ENCODE assay signal across 8 mouse cellular contexts in the genomic region with DNA sequence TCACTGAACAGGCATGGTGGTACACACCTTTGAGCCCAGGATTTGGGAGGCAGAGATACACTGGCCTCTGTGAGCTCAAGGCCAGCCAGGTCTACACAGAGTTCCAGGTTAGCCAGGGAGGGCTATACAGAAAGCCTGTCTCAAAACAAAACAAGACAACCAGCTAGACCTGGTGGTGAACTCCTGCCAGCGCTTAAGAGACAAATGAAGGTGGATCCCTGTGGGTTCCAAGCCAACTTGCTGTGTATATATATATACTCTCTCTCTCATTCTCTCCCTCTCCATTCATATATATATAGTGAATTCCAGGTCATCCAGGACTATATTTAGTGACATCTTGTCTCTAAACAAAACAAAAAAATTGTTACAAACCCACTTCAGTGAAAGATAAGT. TPM values are rescaled to one million over a fixed set of nuclear protein-coding genes. Genes with fewer than 3 reads are reported as not detected.
DNase-seq lines count a peak whose midpoint lies in the region; ATAC-seq and TF ChIP-seq lines count a peak whose summit lies in the region.

No protein-coding gene starts in this region.

- DNase-seq in heart, postnatal 0 days (ENCODE audit: low spot score), result no peak
- DNase-seq in heart, adult 18-20 months, result no peak
- peak; percentile 55 for DNase-seq in MEL (ENCODE audit: low read depth, low spot score)
- no peak for DNase-seq in hindbrain, embryonic 14.5 days (ENCODE audit: low spot score)
- DNase-seq in yolk sac, embryonic 10.5 days (ENCODE audit: low spot score), result no peak
- no peak for DNase-seq in layer of hippocampus, adult 9-10 months (ENCODE audit: low spot score)
- no peak for DNase-seq in testis, postnatal 14 days (ENCODE audit: low spot score)

- TF ChIP-seq EP300 in heart, postnatal 0 days (IDR thresholded peaks at IDR 0.05; ENCODE audit: low read depth), result no peak
- TF ChIP-seq EP300 in MEL (IDR thresholded peaks at IDR 0.05; ENCODE audit: low read depth in 1 of 2, low read length in 2 of 2), result no peak

- no peak for TF ChIP-seq POLR2A in MEL (IDR thresholded peaks at IDR 0.05; ENCODE audit: control insufficient read depth in 1 of 2, insufficient read depth in 1 of 2, low read depth in 1 of 2, low read length in 2 of 2, poor library complexity in 1 of 2)

- peak overlapping the region; percentile 81 for H3K4me3 ChIP-seq in heart, postnatal 0 days (ENCODE audit: low read depth, low read length)
- H3K4me3 ChIP-seq in MEL (ENCODE audit: control insufficient read depth in 1 of 2, insufficient read depth in 1 of 2, low read depth in 2 of 2, low read length in 2 of 2), result peak overlapping the region; percentile 71 to 78
- H3K4me3 ChIP-seq in hindbrain, embryonic 14.5 days (replicated peaks; ENCODE audit: low read length), result peak overlapping the region; percentile 67
- H3K4me3 ChIP-seq in midbrain, embryonic 13.5 days (replicated peaks), result peak overlapping the region; percentile 85

- TF ChIP-seq RAD21 in MEL (IDR thresholded peaks at IDR 0.05; ENCODE audit: low read depth, low read length), result no peak

- peaks cover 9% of the 10 kb centered on the region for H3K36me3 ChIP-seq in heart, postnatal 0 days (replicated peaks; ENCODE audit: control insufficient read depth, insufficient read depth, low read length)
- peaks cover 0 to 18% of the 10 kb centered on the region in 2 experiments; a peak in 3 of 4 replicates for H3K36me3 ChIP-seq in MEL (ENCODE audit: control insufficient read depth in 1 of 2, insufficient read depth in 2 of 2, low read length in 2 of 2)
- H3K36me3 ChIP-seq in hindbrain, embryonic 14.5 days (replicated peaks; ENCODE audit: control insufficient read depth, insufficient read depth), result peaks cover 33% of the 10 kb centered on the region
- peaks cover 38% of the 10 kb centered on the region for H3K36me3 ChIP-seq in midbrain, embryonic 13.5 days

- 36% methylated on average over 1 of the region's 1 CpGs for WGBS in heart, postnatal 0 days
- WGBS in hindbrain, embryonic 14.5 days, result 67% methylated on average over 1 of the region's 1 CpGs
- WGBS in midbrain, embryonic 13.5 days, result 66% methylated on average over 1 of the region's 1 CpGs

- TF ChIP-seq CTCF in heart, postnatal 0 days (IDR thresholded peaks at IDR 0.05; ENCODE audit: low read depth), result no peak
- TF ChIP-seq CTCF in MEL (IDR thresholded peaks at IDR 0.05 in 2 of 3, conservative IDR thresholded peaks at IDR 0.05 in 1 of 3; ENCODE audit: control insufficient read depth in 1 of 3, insufficient read depth in 1 of 3, low read depth in 2 of 3, low read length in 3 of 3, poor library complexity in 1 of 3, severe bottlenecking in 1 of 3), result no peak

- H3K9me3 ChIP-seq in heart, postnatal 0 days (replicated peaks; ENCODE audit: control insufficient read depth, low read length), result no peaks in the 10 kb centered on the region
- H3K9me3 ChIP-seq in MEL (replicated peaks; ENCODE audit: insufficient read depth, low read length), result no peaks in the 10 kb centered on the region
- no peaks in the 10 kb centered on the region for H3K9me3 ChIP-seq in hindbrain, embryonic 14.5 days (ENCODE audit: control insufficient read depth, low read length)
- no peaks in the 10 kb centered on the region for H3K9me3 ChIP-seq in midbrain, embryonic 13.5 days

- no peaks in the 10 kb centered on the region for H3K27me3 ChIP-seq in heart, postnatal 0 days (ENCODE audit: control insufficient read depth, insufficient read depth, low read length)
- no peaks in the 10 kb centered on the region for H3K27me3 ChIP-seq in MEL (ENCODE audit: control insufficient read depth in 1 of 2, insufficient read depth in 2 of 2, low read length in 2 of 2)
- H3K27me3 ChIP-seq in hindbrain, embryonic 14.5 days (ENCODE audit: control insufficient read depth, insufficient read depth, low read length), result no peaks in the 10 kb centered on the region
- no peaks in the 10 kb centered on the region for H3K27me3 ChIP-seq in midbrain, embryonic 13.5 days

- H3K79me2 ChIP-seq in MEL (ENCODE audit: control insufficient read depth, insufficient read depth, low read length, poor library complexity), result peaks cover 30% of the 10 kb centered on the region

- H3K4me1 ChIP-seq in heart, postnatal 0 days (ENCODE audit: control insufficient read depth, insufficient read depth), result peaks cover 18% of the 10 kb centered on the region
- H3K4me1 ChIP-seq in MEL (ENCODE audit: control insufficient read depth in 1 of 2, insufficient read depth in 2 of 2, low read length in 2 of 2), result peaks cover 7 to 17% of the 10 kb centered on the region in 2 experiments; a peak in 3 of 4 replicates
- peaks cover 21% of the 10 kb centered on the region; the same call in 1 of the 2 replicates for H3K4me1 ChIP-seq in hindbrain, embryonic 14.5 days (replicated peaks; ENCODE audit: control insufficient read depth, insufficient read depth, low read length)
- peaks cover 38% of the 10 kb centered on the region for H3K4me1 ChIP-seq in midbrain, embryonic 13.5 days (replicated peaks)

- H3K9ac ChIP-seq in heart, postnatal 0 days (replicated peaks; ENCODE audit: low read depth, low read length), result peak overlapping the region; percentile 82
- H3K9ac ChIP-seq in MEL (ENCODE audit: control insufficient read depth, low read depth, low read length, poor library complexity, severe bottlenecking), result peak overlapping the region; percentile 86
- peak overlapping the region; percentile 75 for H3K9ac ChIP-seq in hindbrain, embryonic 14.5 days
- H3K9ac ChIP-seq in midbrain, embryonic 13.5 days (replicated peaks), result peak overlapping the region; percentile 82

- H3K4me2 ChIP-seq in heart, postnatal 0 days (ENCODE audit: low read depth, low read length), result peak overlapping the region; percentile 67
- peak overlapping the region; percentile 64 for H3K4me2 ChIP-seq in hindbrain, embryonic 14.5 days (replicated peaks)
- H3K4me2 ChIP-seq in midbrain, embryonic 13.5 days (replicated peaks), result peak overlapping the region; percentile 72

- ATAC-seq in heart, postnatal 0 days (ENCODE audit: insufficient read depth, low read depth), result no peak
- ATAC-seq in hindbrain, embryonic 14.5 days (ENCODE audit: low FRiP score), result no peak
- ATAC-seq in midbrain, embryonic 13.5 days, result no peak

- H3K27ac ChIP-seq in heart, postnatal 0 days (ENCODE audit: low read depth), result peak overlapping the region; percentile 85
- peak overlapping the region; percentile 79 for H3K27ac ChIP-seq in MEL (ENCODE audit: control insufficient read depth, low read depth, low read length)
- no peak overlapping the region for H3K27ac ChIP-seq in hindbrain, embryonic 14.5 days
- no peak overlapping the region for H3K27ac ChIP-seq in midbrain, embryonic 13.5 days

RNA-seq across cellular contexts. Expression of a gene that starts 0.8 kb away (rescaled TPM):
- 10.6 and 28.9 TPM in 2 replicates for total RNA-seq in heart, postnatal 0 days (2014; rRNA removed; ENCODE audit: low replicate concordance)
- 11.4 and 14.1 TPM in 2 replicates for polyA plus RNA-seq in heart, postnatal 0 days (2015; fragmentation: Nextera tagmentation; extraction: Ambion mirVana)
- total RNA-seq in heart, adult 18-20 months (2021), result 10 to 100 TPM; 12.4 to 12.5 TPM
- total RNA-seq in MEL (2012; rRNA removed), result 32.2 and 40.3 TPM in 2 replicates
- 10 to 100 TPM in 1 of 2 experiments, not detected in 1; 30.9 TPM for polyA plus RNA-seq in MEL (2012; ENCODE audit: insufficient read depth in 1 of 2, insufficient read length in 2 of 2, low read depth in 1 of 2, low replicate concordance in 2 of 2, missing spikeins in 1 of 2)
- 18.3 and 20.8 TPM in 2 replicates for polyA plus RNA-seq in hindbrain, embryonic 14.5 days (2014; fragmentation: Nextera tagmentation; extraction: Ambion mirVana)
- 19.9 and 20.4 TPM in 2 replicates for polyA plus RNA-seq in midbrain, embryonic 13.5 days (2015; fragmentation: Nextera tagmentation; extraction: Ambion mirVana)

RNA-seq across cellular contexts. Expression of a gene that starts 1.0 kb away (rescaled TPM):
- total RNA-seq in heart, postnatal 0 days (2014; rRNA removed; ENCODE audit: low replicate concordance), result 0.93 and 2.8 TPM in 2 replicates
- 3.3 and 3.4 TPM in 2 replicates for polyA plus RNA-seq in heart, postnatal 0 days (2015; fragmentation: Nextera tagmentation; extraction: Ambion mirVana)
- total RNA-seq in heart, adult 18-20 months (2021), result 1 to 10 TPM; 2.4 to 2.5 TPM
- 4.7 and 4.8 TPM in 2 replicates for total RNA-seq in MEL (2012; rRNA removed)
- polyA plus RNA-seq in MEL (2012; ENCODE audit: insufficient read depth in 1 of 2, insufficient read length in 2 of 2, low read depth in 1 of 2, low replicate concordance in 2 of 2, missing spikeins in 1 of 2), result 1 to 10 TPM in 1 of 2 experiments, not detected in 1; 5.9 TPM
- polyA plus RNA-seq in hindbrain, embryonic 14.5 days (2014; fragmentation: Nextera tagmentation; extraction: Ambion mirVana), result 16.4 and 17.0 TPM in 2 replicates
- 15.2 and 15.5 TPM in 2 replicates for polyA plus RNA-seq in midbrain, embryonic 13.5 days (2015; fragmentation: Nextera tagmentation; extraction: Ambion mirVana)

RNA-seq across cellular contexts. Expression of a gene that starts 18.3 kb away (rescaled TPM):
- 46.4 and 98.1 TPM in 2 replicates for total RNA-seq in heart, postnatal 0 days (2014; rRNA removed; ENCODE audit: low replicate concordance)
- 29.8 and 30.8 TPM in 2 replicates for polyA plus RNA-seq in heart, postnatal 0 days (2015; fragmentation: Nextera tagmentation; extraction: Ambion mirVana)
- total RNA-seq in heart, adult 18-20 months (2021), result 10 to 100 TPM; 23.9 to 25.6 TPM
- 3.8 and 4.0 TPM in 2 replicates for total RNA-seq in MEL (2012; rRNA removed)
- polyA plus RNA-seq in MEL (2012; ENCODE audit: insufficient read depth in 1 of 2, insufficient read length in 2 of 2, low read depth in 1 of 2, low replicate concordance in 2 of 2, missing spikeins in 1 of 2), result 1 to 10 TPM in 1 of 2 experiments, not detected in 1; 7.7 TPM
- 33.3 and 40.8 TPM in 2 replicates for polyA plus RNA-seq in hindbrain, embryonic 14.5 days (2014; fragmentation: Nextera tagmentation; extraction: Ambion mirVana)
- 17.2 and 19.1 TPM in 2 replicates for polyA plus RNA-seq in midbrain, embryonic 13.5 days (2015; fragmentation: Nextera tagmentation; extraction: Ambion mirVana)

RNA-seq across cellular contexts. Expression of a gene that starts 18.6 kb away (rescaled TPM):
- total RNA-seq in heart, postnatal 0 days (2014; rRNA removed; ENCODE audit: low replicate concordance), result 5.4 TPM in 2 replicates
- polyA plus RNA-seq in heart, postnatal 0 days (2015; fragmentation: Nextera tagmentation; extraction: Ambion mirVana), result 7.0 and 7.4 TPM in 2 replicates
- total RNA-seq in heart, adult 18-20 months (2021), result 1 to 10 TPM; 3.8 to 3.9 TPM
- 7.1 and 8.2 TPM in 2 replicates for total RNA-seq in MEL (2012; rRNA removed)
- polyA plus RNA-seq in MEL (2012; ENCODE audit: insufficient read depth in 1 of 2, insufficient read length in 2 of 2, low read depth in 1 of 2, low replicate concordance in 2 of 2, missing spikeins in 1 of 2), result 10 to 100 TPM in 1 of 2 experiments, not detected in 1; 17.4 TPM
- polyA plus RNA-seq in hindbrain, embryonic 14.5 days (2014; fragmentation: Nextera tagmentation; extraction: Ambion mirVana), result 25.7 and 26.7 TPM in 2 replicates
- polyA plus RNA-seq in midbrain, embryonic 13.5 days (2015; fragmentation: Nextera tagmentation; extraction: Ambion mirVana), result 25.4 and 25.8 TPM in 2 replicates

RNA-seq across cellular contexts. Expression of a gene that starts 24.1 kb away (rescaled TPM):
- 4.9 and 5.0 TPM in 2 replicates for total RNA-seq in heart, postnatal 0 days (2014; rRNA removed; ENCODE audit: low replicate concordance)
- polyA plus RNA-seq in heart, postnatal 0 days (2015; fragmentation: Nextera tagmentation; extraction: Ambion mirVana), result 0.18 and 0.25 TPM in 2 replicates
- total RNA-seq in heart, adult 18-20 months (2021), result 1 to 10 TPM in 1 of 2 experiments, not detected in 1; 1.2 TPM
- total RNA-seq in MEL (2012; rRNA removed), result not detected in 2 replicates
- not detected for polyA plus RNA-seq in MEL (2012; ENCODE audit: insufficient read depth in 1 of 2, insufficient read length in 2 of 2, low read depth in 1 of 2, low replicate concordance in 2 of 2, missing spikeins in 1 of 2)
- 0.39 TPM in 1 of 2 replicates, not detected in the other for polyA plus RNA-seq in hindbrain, embryonic 14.5 days (2014; fragmentation: Nextera tagmentation; extraction: Ambion mirVana)
- not detected in 2 replicates for polyA plus RNA-seq in midbrain, embryonic 13.5 days (2015; fragmentation: Nextera tagmentation; extraction: Ambion mirVana)

Comparison
In these comparisons a context has a peak if more than half of its experiments do, and no peak if none do; other contexts are left out.
1. H3K27ac ChIP-seq: peak in heart, postnatal 0 days (single experiment) and MEL (single experiment); none in hindbrain, embryonic 14.5 days (single experiment) and midbrain, embryonic 13.5 days (single experiment).
2. Peak in every context shown above with its lines, with median percentiles within 50 percentile points of each other: H3K4me2 ChIP-seq, H3K4me3 ChIP-seq and H3K9ac ChIP-seq.